8 mouse cellular contexts compared by ENCODE assay signal in genomic region chr1:74771931-74772620, GRCm38 (mm10). TPM values are rescaled to one million over a fixed set of nuclear protein-coding genes. Genes with fewer than 3 reads are reported as not detected.
DNase-seq lines count a peak whose midpoint lies in the region; ATAC-seq and TF ChIP-seq lines count a peak whose summit lies in the region.

No protein-coding gene starts in this region.

- no peaks in the 10 kb centered on the region for H3K36me3 ChIP-seq in embryonic facial prominence, embryonic 13.5 days
- H3K36me3 ChIP-seq in hindbrain, postnatal 0 days (ENCODE audit: insufficient read depth, low read length): no peaks in the 10 kb centered on the region
- H3K36me3 ChIP-seq in midbrain, embryonic 15.5 days (replicated peaks): no peaks in the 10 kb centered on the region

- peak overlapping the region; percentile 56 for H3K4me3 ChIP-seq in embryonic facial prominence, embryonic 13.5 days
- H3K4me3 ChIP-seq in hindbrain, postnatal 0 days (ENCODE audit: low read length): peak overlapping the region; percentile 40
- peak overlapping the region; percentile 46 for H3K4me3 ChIP-seq in midbrain, embryonic 15.5 days

- peaks cover 58% of the 10 kb centered on the region for H3K4me1 ChIP-seq in embryonic facial prominence, embryonic 13.5 days
- H3K4me1 ChIP-seq in hindbrain, postnatal 0 days (ENCODE audit: insufficient read depth, low read length): 0 out of 2 replicates have a peak, but pooled peaks cover 9% of the 10 kb centered on the region
- peaks cover 33% of the 10 kb centered on the region for H3K4me1 ChIP-seq in midbrain, embryonic 15.5 days

- peak overlapping the region; percentile 51; the same call in 1 of the 2 replicates for H3K27ac ChIP-seq in embryonic facial prominence, embryonic 13.5 days
- no peak overlapping the region for H3K27ac ChIP-seq in hindbrain, postnatal 0 days
- no peak overlapping the region for H3K27ac ChIP-seq in midbrain, embryonic 15.5 days

- H3K27me3 ChIP-seq in embryonic facial prominence, embryonic 13.5 days: peaks cover 94% of the 10 kb centered on the region
- peaks cover 56% of the 10 kb centered on the region for H3K27me3 ChIP-seq in hindbrain, postnatal 0 days (ENCODE audit: insufficient read depth, low read length)
- H3K27me3 ChIP-seq in midbrain, embryonic 15.5 days (replicated peaks): peaks cover 86% of the 10 kb centered on the region

- DNase-seq in retina, postnatal 1 day: peak; percentile 58
- no peak for DNase-seq in retina, embryonic 14.5 days (ENCODE audit: low spot score)
- DNase-seq in hindbrain, postnatal 0 days (ENCODE audit: low spot score): no peak
- no peak for DNase-seq in cerebellum, adult 9-10 months
- no peak for DNase-seq in yolk sac, embryonic 10.5 days (ENCODE audit: low spot score)
- DNase-seq in urinary bladder, adult 2 months (ENCODE audit: low spot score): no peak

- peak overlapping the region; percentile 93 for H3K4me2 ChIP-seq in embryonic facial prominence, embryonic 13.5 days
- peak overlapping the region; percentile 75 for H3K4me2 ChIP-seq in hindbrain, postnatal 0 days (ENCODE audit: low read depth, low read length)
- peak overlapping the region; percentile 94 for H3K4me2 ChIP-seq in midbrain, embryonic 15.5 days

- peak overlapping the region; percentile 73 for H3K9ac ChIP-seq in embryonic facial prominence, embryonic 13.5 days
- H3K9ac ChIP-seq in hindbrain, postnatal 0 days (replicated peaks; ENCODE audit: low read length): 0 out of 2 replicates have a peak overlapping the region, but pooled peaks have one; percentile 13
- peak overlapping the region; percentile 43 for H3K9ac ChIP-seq in midbrain, embryonic 15.5 days

- under 1% methylated on average over 36 of the region's 51 CpGs for WGBS in embryonic facial prominence, embryonic 13.5 days
- under 1% methylated on average over 44 of the region's 51 CpGs for WGBS in hindbrain, postnatal 0 days
- 1% methylated on average over 48 of the region's 51 CpGs for WGBS in midbrain, embryonic 15.5 days

- no peaks in the 10 kb centered on the region for H3K9me3 ChIP-seq in embryonic facial prominence, embryonic 13.5 days
- no peaks in the 10 kb centered on the region for H3K9me3 ChIP-seq in hindbrain, postnatal 0 days (ENCODE audit: low read length)
- no peaks in the 10 kb centered on the region for H3K9me3 ChIP-seq in midbrain, embryonic 15.5 days

- no peak for ATAC-seq in embryonic facial prominence, embryonic 13.5 days (ENCODE audit: insufficient number of reproducible peaks, insufficient read depth, low FRiP score, low TSS enrichment, low read depth)
- ATAC-seq in hindbrain, postnatal 0 days: no peak
- ATAC-seq in midbrain, embryonic 15.5 days (replicated peaks): no peak

- TF ChIP-seq CTCF in hindbrain, postnatal 0 days (IDR thresholded peaks at IDR 0.05; ENCODE audit: low read depth): no peak

RNA-seq across cellular contexts. Expression of gene Wnt6, which starts 0.4 kb away (rescaled TPM):
- 49.1 and 55.5 TPM in 2 replicates for polyA plus RNA-seq in embryonic facial prominence, embryonic 13.5 days (2015; fragmentation: Nextera tagmentation; extraction: Ambion mirVana)
- 5.9 and 11.2 TPM in 2 replicates for total RNA-seq in hindbrain, postnatal 0 days (2014; rRNA removed)
- 6.7 and 7.4 TPM in 2 replicates for polyA plus RNA-seq in hindbrain, postnatal 0 days (2015; fragmentation: Nextera tagmentation; extraction: Ambion mirVana)
- 5.6 and 7.2 TPM in 2 replicates for polyA plus RNA-seq in midbrain, embryonic 15.5 days (2015; fragmentation: Nextera tagmentation; extraction: Ambion mirVana)
- 2.3 and 2.6 TPM in 2 replicates for polyA plus RNA-seq in urinary bladder, adult 2 months (2012; rRNA removed)

RNA-seq across cellular contexts. Expression of gene Wnt10a, which starts 19.2 kb away (rescaled TPM):
- polyA plus RNA-seq in embryonic facial prominence, embryonic 13.5 days (2015; fragmentation: Nextera tagmentation; extraction: Ambion mirVana): 5.4 and 6.9 TPM in 2 replicates
- total RNA-seq in hindbrain, postnatal 0 days (2014; rRNA removed): 1.8 and 2.7 TPM in 2 replicates
- polyA plus RNA-seq in hindbrain, postnatal 0 days (2015; fragmentation: Nextera tagmentation; extraction: Ambion mirVana): 0.48 and 0.68 TPM in 2 replicates
- 0.34 and 0.37 TPM in 2 replicates for polyA plus RNA-seq in midbrain, embryonic 15.5 days (2015; fragmentation: Nextera tagmentation; extraction: Ambion mirVana)
- polyA plus RNA-seq in urinary bladder, adult 2 months (2012; rRNA removed): 0.94 and 1.4 TPM in 2 replicates

RNA-seq across cellular contexts. Expression of gene Prkag3, which starts 23.1 kb away (rescaled TPM):
- polyA plus RNA-seq in embryonic facial prominence, embryonic 13.5 days (2015; fragmentation: Nextera tagmentation; extraction: Ambion mirVana): 0.25 and 0.35 TPM in 2 replicates
- not detected in 2 replicates for total RNA-seq in hindbrain, postnatal 0 days (2014; rRNA removed)
- not detected in 2 replicates for polyA plus RNA-seq in hindbrain, postnatal 0 days (2015; fragmentation: Nextera tagmentation; extraction: Ambion mirVana)
- not detected in 2 replicates for polyA plus RNA-seq in midbrain, embryonic 15.5 days (2015; fragmentation: Nextera tagmentation; extraction: Ambion mirVana)
- 0.63 and 0.76 TPM in 2 replicates for polyA plus RNA-seq in urinary bladder, adult 2 months (2012; rRNA removed)

RNA-seq across cellular contexts. Expression of gene Cyp27a1, which starts 58.7 kb away (rescaled TPM):
- 15.3 and 19.0 TPM in 2 replicates for polyA plus RNA-seq in embryonic facial prominence, embryonic 13.5 days (2015; fragmentation: Nextera tagmentation; extraction: Ambion mirVana)
- total RNA-seq in hindbrain, postnatal 0 days (2014; rRNA removed): 0.79 and 2.8 TPM in 2 replicates
- 3.0 and 3.2 TPM in 2 replicates for polyA plus RNA-seq in hindbrain, postnatal 0 days (2015; fragmentation: Nextera tagmentation; extraction: Ambion mirVana)
- 2.4 and 3.3 TPM in 2 replicates for polyA plus RNA-seq in midbrain, embryonic 15.5 days (2015; fragmentation: Nextera tagmentation; extraction: Ambion mirVana)
- 67.0 and 71.9 TPM in 2 replicates for polyA plus RNA-seq in urinary bladder, adult 2 months (2012; rRNA removed)

Comparison
In these comparisons a context has a peak if more than half of its experiments do, and no peak if none do; other contexts are left out.
1. H3K9ac ChIP-seq: peak in every context shown above with its lines; median percentile 73 in embryonic facial prominence, embryonic 13.5 days; 43 in midbrain, embryonic 15.5 days; 13 in hindbrain, postnatal 0 days.